ENCODE assay signal across 8 mouse cellular contexts in genomic region chr2:127070435-127070841, GRCm38 (mm10). TPM values are rescaled to one million over a fixed set of nuclear protein-coding genes. Genes with fewer than 3 reads are reported as not detected.
DNase-seq lines count a peak whose midpoint lies in the region; ATAC-seq lines count a peak whose summit lies in the region.

Gene Blvra, plus strand, starts transcription at chr2:127070665.

- ATAC-seq in forebrain, embryonic 14.5 days, result peak; percentile 100
- peak; percentile 100 for ATAC-seq in neural tube, embryonic 15.5 days (ENCODE audit: low FRiP score)

- peaks cover 5% of the 10 kb centered on the region for H3K4me1 ChIP-seq in forebrain, embryonic 14.5 days (ENCODE audit: control insufficient read depth, insufficient read depth, low read length)
- H3K4me1 ChIP-seq in neural tube, embryonic 15.5 days, result peaks cover 16% of the 10 kb centered on the region

- H3K9ac ChIP-seq in forebrain, embryonic 14.5 days (ENCODE audit: low read length), result peak within 1 kb of the TSS; percentile 73
- H3K9ac ChIP-seq in neural tube, embryonic 15.5 days (replicated peaks), result peak within 1 kb of the TSS; percentile 80

- peak; percentile 96 for DNase-seq in ES-CJ7 (ENCODE audit: low read depth, low spot score)
- peak; percentile 80 for DNase-seq in cerebellum, adult 11 months
- DNase-seq in forebrain, embryonic 14.5 days (ENCODE audit: low spot score), result peak; percentile 97
- DNase-seq in heart, postnatal 14 days, result peak; percentile 86 to 88
- peak; percentile 83 for DNase-seq in layer of hippocampus, adult 11-12 months (ENCODE audit: low spot score)
- DNase-seq in lung, adult 18-20 months, result peak; percentile 91
- DNase-seq in testis, postnatal 14 days (ENCODE audit: low spot score), result peak; percentile 91

- intact Hi-C loops in heart, postnatal 14 days (cut with DNase I), result loop anchor here (5.0 kb wide), 1 partner anchor 72 kb away; the partner anchor contains the start of gene Itpripl1

- no peaks in the 10 kb centered on the region for H3K27me3 ChIP-seq in forebrain, embryonic 14.5 days (replicated peaks; ENCODE audit: control insufficient read depth, insufficient read depth, low read length)
- no peaks in the 10 kb centered on the region for H3K27me3 ChIP-seq in neural tube, embryonic 15.5 days (replicated peaks)

- H3K36me3 ChIP-seq in forebrain, embryonic 14.5 days (ENCODE audit: control insufficient read depth, insufficient read depth, low read length), result peaks cover 18% of the 10 kb centered on the region
- H3K36me3 ChIP-seq in neural tube, embryonic 15.5 days, result peaks cover 9% of the 10 kb centered on the region; the same call in 1 of the 2 replicates

- H3K27ac ChIP-seq in forebrain, embryonic 14.5 days (ENCODE audit: low read depth, low read length), result peak within 1 kb of the TSS; percentile 45; the same call in 1 of the 2 replicates
- H3K27ac ChIP-seq in neural tube, embryonic 15.5 days (replicated peaks), result peak within 1 kb of the TSS; percentile 74

- 4% methylated on average over 20 of the region's 32 CpGs for WGBS in forebrain, embryonic 14.5 days
- WGBS in neural tube, embryonic 15.5 days, result under 1% methylated on average over 28 of the region's 32 CpGs

- no peaks in the 10 kb centered on the region for H3K9me3 ChIP-seq in forebrain, embryonic 14.5 days (replicated peaks; ENCODE audit: control insufficient read depth, low read length)
- no peaks in the 10 kb centered on the region for H3K9me3 ChIP-seq in neural tube, embryonic 15.5 days (replicated peaks)

- H3K4me3 ChIP-seq in forebrain, embryonic 14.5 days (ENCODE audit: low read depth, low read length), result peak within 1 kb of the TSS; percentile 60
- peak within 1 kb of the TSS; percentile 80 for H3K4me3 ChIP-seq in neural tube, embryonic 15.5 days (replicated peaks)

- peak within 1 kb of the TSS; percentile 67 for H3K4me2 ChIP-seq in forebrain, embryonic 14.5 days (ENCODE audit: low read length)
- H3K4me2 ChIP-seq in neural tube, embryonic 15.5 days, result peak within 1 kb of the TSS; percentile 74

RNA-seq across cellular contexts. Expression of gene Blvra, which starts in this region (rescaled TPM):
- polyA plus RNA-seq in forebrain, embryonic 14.5 days (2014; fragmentation: Nextera tagmentation; extraction: Ambion mirVana), result 30.8 and 32.2 TPM in 2 replicates
- total RNA-seq in heart, postnatal 14 days (2021), result 10 to 100 TPM; 17.4 to 19.5 TPM
- 34.4 and 40.9 TPM in 2 replicates for polyA plus RNA-seq in neural tube, embryonic 15.5 days (2015; fragmentation: Nextera tagmentation; extraction: Ambion mirVana)

Comparison
In these comparisons a context has a peak if more than half of its experiments do, and no peak if none do; other contexts are left out.
1. Peak in every context shown above with its lines: DNase-seq, ATAC-seq, H3K4me3 ChIP-seq and H3K27ac ChIP-seq.